Mouse (Mus musculus): ENCODE measurements around the gene Kcnc3. TPM values are rescaled to one million over a fixed set of nuclear protein-coding genes. Genes with fewer than 3 reads are reported as not detected.

The Kcnc3 gene
- total RNA-seq, 4 experiments from 2014 or later: 133 to 157 (median 145) TPM

Other genes starting within 250 kb of the Kcnc3 start
- gene Syt3, start 206.6 kb upstream of the Kcnc3 start, total RNA-seq (2022): 10 to 100 TPM; 82.9 to 94.7 (median 87.0) TPM
- 1 to 10 TPM; 2.2 to 4.3 (median 2.8) TPM for gene 1700008O03Rik, start 204.8 kb upstream of the Kcnc3 start, total RNA-seq (2022)
- gene Lrrc4b, start 161.6 kb upstream of the Kcnc3 start, total RNA-seq (2022): 100 to 1,000 TPM; 278 to 302 (median 291) TPM
- gene Aspdh, start 125.3 kb upstream of the Kcnc3 start, total RNA-seq (2022): 10 to 100 TPM; 11.1 to 13.6 (median 12.4) TPM
- gene Josd2, start 122.7 kb upstream of the Kcnc3 start, total RNA-seq (2022): 100 to 1,000 TPM in 2 of 4 experiments, 10 to 100 TPM in 2; 97.1 to 114 (median 103) TPM
- gene Emc10, start 94.1 kb upstream of the Kcnc3 start, total RNA-seq (2022): 100 to 1,000 TPM; 201 to 225 (median 215) TPM
- gene Fam71e1, start 94.1 kb upstream of the Kcnc3 start, total RNA-seq (2022): 10 to 100 TPM; 15.5 to 21.6 (median 19.0) TPM
- gene Mybpc2, start 66.0 kb upstream of the Kcnc3 start, total RNA-seq (2022): under 1 TPM in 3 of 4 experiments, not detected in 1; 0.10 to 0.57 (median 0.14) TPM
- gene Spib, start 58.6 kb upstream of the Kcnc3 start, total RNA-seq (2022): under 1 TPM in 1 of 4 experiments, not detected in 3; 0.16 TPM
- gene Pold1, start 41.8 kb upstream of the Kcnc3 start, total RNA-seq (2022): 10 to 100 TPM in 2 of 4 experiments, 1 to 10 TPM in 2; 8.2 to 11.5 (median 10.2) TPM
- gene Nr1h2, start 36.7 kb upstream of the Kcnc3 start, total RNA-seq (2022): 10 to 100 TPM; 57.2 to 67.9 (median 61.1) TPM
- gene Napsa, start 18.3 kb upstream of the Kcnc3 start, total RNA-seq (2022): under 1 TPM in 1 of 4 experiments, not detected in 3; 0.65 TPM
- gene Myh14, start 80.2 kb downstream of the Kcnc3 start, total RNA-seq (2022): 10 to 100 TPM; 26.6 to 36.6 (median 32.8) TPM
- gene Izumo2, start 118.1 kb downstream of the Kcnc3 start, total RNA-seq (2022): not detected
- gene Vrk3, start 157.7 kb downstream of the Kcnc3 start, total RNA-seq (2022): 10 to 100 TPM; 27.7 to 34.6 (median 33.7) TPM
- gene Zfp473, start 160.4 kb downstream of the Kcnc3 start, total RNA-seq (2022): under 1 TPM; 0.31 to 0.70 (median 0.60) TPM
- 10 to 100 TPM; 27.7 to 32.5 (median 30.2) TPM for gene Nup62, start 225.4 kb downstream of the Kcnc3 start, total RNA-seq (2022)
- 10 to 100 TPM in 2 of 4 experiments, 1 to 10 TPM in 2; 2.7 to 12.2 (median 7.8) TPM for gene Il4i1, start 225.7 kb downstream of the Kcnc3 start, total RNA-seq (2022)
- 10 to 100 TPM; 23.3 to 36.1 (median 26.1) TPM for gene Atf5, start 226.0 kb downstream of the Kcnc3 start, total RNA-seq (2022)